Mouse (Mus musculus): ENCODE results near the gene Klhl11. TPM values are rescaled to one million over a fixed set of nuclear protein-coding genes. Genes with fewer than 3 reads are reported as not detected.

Gene Klhl11
- polyA plus RNA-seq, 1 experiment from 2014 or later = 6.9 TPM

DNA sequence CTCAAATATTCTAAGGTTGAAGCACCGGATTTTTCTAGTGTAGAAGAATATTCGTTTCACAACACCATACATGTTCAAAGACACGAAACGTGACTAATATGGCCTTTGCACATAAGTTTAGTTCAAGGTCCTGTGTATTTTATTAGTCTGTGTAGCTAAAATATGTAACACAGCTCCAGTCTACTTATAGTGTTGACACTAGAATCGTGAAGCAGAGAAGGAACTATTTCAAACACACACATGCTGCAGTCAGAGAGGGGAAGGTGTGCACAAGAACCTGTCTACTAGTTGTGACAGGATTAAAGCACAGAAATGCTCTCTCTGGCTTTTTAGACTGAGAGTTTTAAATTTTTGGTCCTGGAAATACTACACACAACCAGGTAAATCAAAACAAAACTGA, 14.8 kb downstream of the Klhl11 start:
- Histone ChIP-seq H3K9me3 (replicated peaks) (no peaks in the 10 kb centered on the region), H3K4me3 (no peak overlapping the region), H3K27me3 (ENCODE audit: low read depth, poor library complexity, severe bottlenecking) (no peaks in the 10 kb centered on the region), H3K4me1 (no peaks in the 10 kb centered on the region), H3K36me3 (peaks cover 80% of the 10 kb centered on the region), H3K27ac (replicated peaks) (no peak overlapping the region)
- 94% methylated on average over 5 of the region's 5 CpGs for WGBS
- no peak for DNase-seq (ENCODE audit: low spot score)

DNA sequence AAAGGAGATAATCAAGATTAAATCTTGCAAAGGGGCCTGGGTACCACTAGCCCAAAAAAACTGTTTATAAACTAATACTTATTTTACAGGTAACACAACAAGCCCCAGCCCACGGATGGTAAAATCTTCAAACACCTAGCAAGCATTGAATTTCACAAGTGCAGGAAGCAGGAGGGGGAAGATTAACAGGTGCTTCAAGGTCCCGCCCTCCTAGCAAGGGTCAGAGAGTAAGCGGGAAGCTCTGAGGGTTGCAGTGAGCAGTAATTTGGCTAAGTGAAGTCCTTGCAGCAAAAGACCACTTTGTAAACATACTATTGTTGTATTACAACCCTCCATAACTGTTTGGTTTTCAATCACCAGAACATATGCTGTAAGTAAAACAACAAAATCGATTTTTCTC, 15.3 kb downstream of the Klhl11 start:
- 0 out of 2 replicates have a peak, but pooled peaks cover 4% of the 10 kb centered on the region for H3K9me3 ChIP-seq (replicated peaks)
- H3K27ac ChIP-seq (replicated peaks) = no peak overlapping the region
- no peak for DNase-seq (ENCODE audit: low spot score)
- no peaks in the 10 kb centered on the region for H3K4me1 ChIP-seq
- WGBS = 82% methylated on average over 4 of the region's 4 CpGs
- H3K36me3 ChIP-seq = peaks cover 80% of the 10 kb centered on the region
- no peak overlapping the region for H3K4me3 ChIP-seq
- H3K27me3 ChIP-seq (ENCODE audit: low read depth, poor library complexity, severe bottlenecking) = no peaks in the 10 kb centered on the region

DNA sequence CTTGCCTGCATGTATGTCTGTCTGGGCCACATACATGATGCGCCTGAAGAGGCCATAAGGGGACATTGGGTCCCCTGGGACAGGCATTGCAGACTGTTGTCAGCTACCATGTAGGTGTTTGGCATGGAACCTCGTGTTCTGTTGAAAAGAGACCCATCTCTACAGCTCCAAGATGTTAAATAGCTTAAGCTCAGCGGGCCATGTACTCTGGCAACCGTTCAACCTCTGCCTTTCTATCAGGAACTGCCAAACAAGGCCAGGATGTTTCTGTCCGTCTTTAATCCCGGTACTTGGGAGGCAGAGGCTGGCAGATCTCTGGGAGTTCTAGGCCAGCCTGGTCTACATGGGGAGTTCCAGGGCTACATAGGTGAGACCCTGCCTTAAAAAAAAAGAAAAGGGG, 29.9 kb downstream of the Klhl11 start:
- H3K4me3 ChIP-seq = no peak overlapping the region
- H3K4me1 ChIP-seq = peaks cover 34% of the 10 kb centered on the region
- 90% methylated on average over 6 of the region's 6 CpGs for WGBS
- no peaks in the 10 kb centered on the region for H3K9me3 ChIP-seq (replicated peaks)
- H3K27me3 ChIP-seq (ENCODE audit: low read depth, poor library complexity, severe bottlenecking) = 0 out of 2 replicates have a peak, but pooled peaks cover 3% of the 10 kb centered on the region
- H3K27ac ChIP-seq (replicated peaks) = no peak overlapping the region
- peaks cover 20% of the 10 kb centered on the region for H3K36me3 ChIP-seq
- DNase-seq (ENCODE audit: low spot score) = no peak

DNA sequence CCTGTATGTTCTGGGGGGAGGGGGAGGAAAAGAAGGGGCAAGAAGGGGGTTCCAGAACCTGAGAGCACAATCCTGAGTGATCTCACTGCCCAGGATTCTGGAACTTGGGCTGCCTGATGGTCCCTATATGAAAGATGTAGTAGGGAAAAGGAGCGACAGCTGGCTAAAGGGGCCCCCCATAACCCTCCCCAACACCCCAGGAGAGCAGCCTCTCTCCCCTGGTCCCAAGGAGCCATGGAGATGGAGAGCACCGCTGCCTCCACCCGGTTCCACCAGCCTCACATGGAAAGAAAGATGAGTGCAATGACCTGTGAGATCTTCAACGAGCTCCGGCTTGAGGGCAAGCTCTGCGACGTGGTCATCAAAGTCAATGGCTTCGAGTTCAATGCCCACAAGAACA, 30.7 kb downstream of the Klhl11 start, which contains the start of the genes Nt5c3b and Klhl10:
Gene Nt5c3b (minus strand): TSS at position 12 of the 400 bp plus-strand sequence.
Gene Klhl10 (plus strand): TSS at position 121 of the 400 bp plus-strand sequence.
- WGBS = 85% methylated on average over 8 of the region's 8 CpGs
- Histone ChIP-seq H3K27me3 (ENCODE audit: low read depth, poor library complexity, severe bottlenecking) (0 out of 2 replicates have a peak, but pooled peaks cover 3% of the 10 kb centered on the region), H3K36me3 (peaks cover 29% of the 10 kb centered on the region), H3K9me3 (replicated peaks) (no peaks in the 10 kb centered on the region), H3K27ac (replicated peaks) (peak within 1 kb of the TSS; percentile 95), H3K4me3 (peak within 1 kb of the TSS; percentile 87), H3K4me1 (peaks cover 34% of the 10 kb centered on the region)
- DNase-seq (ENCODE audit: low spot score) = no peak

DNA sequence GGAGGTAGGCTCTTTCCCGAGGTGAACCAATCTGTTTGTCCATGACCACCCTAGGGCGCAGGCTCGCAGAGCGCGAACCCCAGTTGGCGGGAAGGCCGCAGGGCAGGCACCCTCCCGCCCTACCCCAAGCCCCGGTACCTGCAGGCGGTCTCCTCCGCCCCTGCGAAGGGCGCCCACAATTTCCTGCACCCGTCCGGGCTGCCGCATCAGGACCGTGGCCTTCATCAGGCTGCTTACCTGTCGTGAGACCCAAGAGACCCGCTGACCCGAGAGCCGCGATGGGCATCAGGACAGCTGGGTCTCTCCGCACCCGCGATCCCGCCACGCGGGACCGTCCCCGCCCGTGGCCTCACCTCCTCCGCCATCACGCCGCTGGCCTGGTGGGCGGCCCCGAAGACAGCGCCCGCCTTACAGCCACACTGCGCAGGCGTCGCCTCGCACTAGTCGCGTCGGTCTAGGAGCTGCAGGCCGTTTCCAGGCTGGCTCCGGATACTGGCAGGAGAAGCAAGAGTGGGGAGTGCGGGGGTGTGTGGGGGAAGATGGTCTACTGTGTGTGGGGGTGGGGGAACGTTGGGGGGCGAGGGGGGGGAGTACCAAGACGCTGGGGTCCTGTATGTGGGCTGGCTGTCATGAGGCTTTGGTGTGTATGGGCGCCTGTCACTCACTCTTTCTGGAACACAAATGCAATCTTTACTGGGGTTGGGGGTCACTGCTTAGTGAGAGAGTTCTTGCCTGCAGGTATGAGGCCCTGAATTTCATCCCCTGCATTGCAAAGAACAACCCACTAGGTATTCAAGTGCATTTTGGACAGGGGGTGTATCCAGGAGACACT, 31.6 kb downstream of the Klhl11 start:
- Histone ChIP-seq H3K27ac (replicated peaks) (peak overlapping the region; percentile 95), H3K9me3 (replicated peaks) (no peaks in the 10 kb centered on the region), H3K4me3 (peak overlapping the region; percentile 87), H3K4me1 (peaks cover 41% of the 10 kb centered on the region), H3K36me3 (peaks cover 37% of the 10 kb centered on the region), H3K27me3 (ENCODE audit: low read depth, poor library complexity, severe bottlenecking) (0 out of 2 replicates have a peak, but pooled peaks cover 3% of the 10 kb centered on the region)
- peak; percentile 82 for DNase-seq (ENCODE audit: low spot score)
- WGBS = 1% methylated on average over 52 of the region's 52 CpGs

DNA sequence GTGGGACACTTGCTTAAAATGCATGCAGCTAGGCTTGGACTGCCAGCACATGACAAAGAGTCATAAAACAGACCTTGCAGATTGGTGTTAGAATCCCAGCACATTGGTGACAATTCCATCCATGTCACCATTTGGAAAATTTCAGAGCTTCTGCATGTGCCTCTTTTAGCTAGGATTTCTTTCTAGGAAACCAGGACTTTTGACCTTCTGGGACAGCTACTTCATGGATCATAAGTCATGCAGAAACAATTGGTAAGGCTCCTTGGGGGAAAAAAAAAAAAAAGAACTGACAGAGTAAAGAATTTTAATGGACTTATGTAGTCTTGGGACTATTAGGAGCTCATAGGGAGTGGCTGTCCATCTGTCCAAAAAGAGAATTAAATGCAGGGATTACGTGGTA, 34.6 kb downstream of the Klhl11 start:
- WGBS = 77% methylated on average over 1 of the region's 1 CpGs
- H3K36me3 ChIP-seq = peaks cover 63% of the 10 kb centered on the region

DNA sequence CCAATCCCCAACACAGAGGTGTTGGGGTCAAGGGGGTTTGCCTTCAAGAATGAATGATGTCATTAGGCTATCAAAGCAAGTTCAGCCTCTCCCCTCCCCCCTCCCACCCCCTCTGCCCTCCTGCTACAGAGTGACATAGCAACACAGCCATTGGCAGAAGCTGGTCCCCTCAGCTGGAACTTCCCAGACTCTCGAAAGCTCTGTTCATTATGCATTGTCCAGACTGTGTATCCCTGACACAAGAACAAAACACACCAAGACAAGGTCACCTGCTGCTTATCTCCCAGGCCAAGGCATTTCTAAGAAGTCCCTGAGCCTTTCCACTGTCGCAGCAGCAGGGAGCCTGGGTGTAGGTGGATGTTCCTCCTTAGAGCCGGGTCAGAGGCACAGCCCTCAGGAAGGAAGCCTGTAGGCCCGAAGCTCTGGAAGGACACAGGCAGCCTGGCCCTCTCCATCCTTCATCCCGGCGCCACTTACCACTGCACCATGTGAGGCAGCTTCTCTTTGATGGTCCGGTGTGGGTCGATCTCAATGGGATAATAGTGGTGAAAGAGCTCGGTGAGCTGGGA, 36.8 kb downstream of the Klhl11 start:
- H3K36me3 ChIP-seq = peaks cover 82% of the 10 kb centered on the region
- no peak overlapping the region for H3K4me3 ChIP-seq
- peak; percentile 39 for DNase-seq (ENCODE audit: low spot score)
- H3K27ac ChIP-seq (replicated peaks) = no peak overlapping the region
- no peaks in the 10 kb centered on the region for H3K27me3 ChIP-seq (ENCODE audit: low read depth, poor library complexity, severe bottlenecking)
- peaks cover 41% of the 10 kb centered on the region for H3K4me1 ChIP-seq
- 43% methylated on average over 9 of the region's 9 CpGs for WGBS
- no peaks in the 10 kb centered on the region for H3K9me3 ChIP-seq (replicated peaks)

More for the DNA sequence above, 34.6 kb downstream of the Klhl11 start:
- no peak for DNase-seq (ENCODE audit: low spot score)
- Histone ChIP-seq H3K27ac (replicated peaks) (no peak overlapping the region), H3K4me3 (no peak overlapping the region), H3K9me3 (replicated peaks) (no peaks in the 10 kb centered on the region), H3K4me1 (peaks cover 51% of the 10 kb centered on the region), H3K27me3 (ENCODE audit: low read depth, poor library complexity, severe bottlenecking) (0 out of 2 replicates have a peak, but pooled peaks cover 3% of the 10 kb centered on the region)

DNA sequence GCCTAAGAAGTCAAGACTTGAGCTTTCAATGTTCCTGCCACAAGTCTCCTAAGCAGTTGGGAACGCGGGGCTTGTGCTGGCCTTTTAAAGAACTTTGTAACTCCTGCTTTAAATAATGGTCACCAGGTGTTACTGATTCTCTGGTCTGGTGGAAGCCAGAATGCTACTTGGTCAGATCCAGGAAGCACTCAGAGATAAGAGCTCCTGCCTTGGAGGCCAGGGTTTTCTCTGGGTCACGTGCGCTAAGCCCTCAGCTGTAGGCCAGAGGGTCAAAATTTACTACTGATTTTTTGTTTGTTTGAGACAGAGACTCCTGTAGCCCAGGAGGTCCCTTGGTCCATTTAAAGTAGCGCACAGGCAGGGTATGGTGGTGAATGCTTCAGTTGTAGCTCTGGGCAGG, 40.5 kb downstream of the Klhl11 start:
- H3K9me3 ChIP-seq (replicated peaks) = no peaks in the 10 kb centered on the region
- WGBS = 92% methylated on average over 5 of the region's 5 CpGs
- H3K4me3 ChIP-seq = no peak overlapping the region
- H3K27ac ChIP-seq (replicated peaks) = no peak overlapping the region
- H3K36me3 ChIP-seq = peaks cover 79% of the 10 kb centered on the region
- H3K4me1 ChIP-seq = peaks cover 17% of the 10 kb centered on the region
- no peak for DNase-seq (ENCODE audit: low spot score)
- no peaks in the 10 kb centered on the region for H3K27me3 ChIP-seq (ENCODE audit: low read depth, poor library complexity, severe bottlenecking)

DNA sequence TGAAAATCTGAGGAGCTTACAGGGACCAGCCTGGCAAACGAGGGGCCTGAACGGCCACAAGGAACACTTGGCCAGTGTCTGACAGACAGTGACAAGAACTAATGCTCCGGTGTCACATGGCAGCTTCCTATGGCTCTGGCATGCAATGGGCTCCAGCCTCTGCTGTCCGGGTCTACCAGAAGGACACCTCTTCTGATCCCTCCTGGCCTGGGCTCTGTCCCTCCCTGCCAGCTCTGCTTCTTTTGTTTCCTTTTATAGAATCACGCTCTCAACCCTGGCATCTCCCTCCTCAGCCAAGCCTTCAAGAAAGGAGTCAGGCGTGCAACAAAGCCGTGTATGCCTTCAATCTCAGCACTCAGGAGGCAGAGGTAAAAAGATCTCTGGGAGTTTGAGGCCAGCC, 42.5 kb downstream of the Klhl11 start:
- no peak overlapping the region for H3K27ac ChIP-seq (replicated peaks)
- 91% methylated on average over 7 of the region's 7 CpGs for WGBS
- no peak overlapping the region for H3K4me3 ChIP-seq
- 0 out of 2 replicates have a peak, but pooled peaks cover 2% of the 10 kb centered on the region for H3K4me1 ChIP-seq
- H3K27me3 ChIP-seq (ENCODE audit: low read depth, poor library complexity, severe bottlenecking) = no peaks in the 10 kb centered on the region
- no peaks in the 10 kb centered on the region for H3K9me3 ChIP-seq (replicated peaks)
- peaks cover 60% of the 10 kb centered on the region for H3K36me3 ChIP-seq
- no peak for DNase-seq (ENCODE audit: low spot score)

DNA sequence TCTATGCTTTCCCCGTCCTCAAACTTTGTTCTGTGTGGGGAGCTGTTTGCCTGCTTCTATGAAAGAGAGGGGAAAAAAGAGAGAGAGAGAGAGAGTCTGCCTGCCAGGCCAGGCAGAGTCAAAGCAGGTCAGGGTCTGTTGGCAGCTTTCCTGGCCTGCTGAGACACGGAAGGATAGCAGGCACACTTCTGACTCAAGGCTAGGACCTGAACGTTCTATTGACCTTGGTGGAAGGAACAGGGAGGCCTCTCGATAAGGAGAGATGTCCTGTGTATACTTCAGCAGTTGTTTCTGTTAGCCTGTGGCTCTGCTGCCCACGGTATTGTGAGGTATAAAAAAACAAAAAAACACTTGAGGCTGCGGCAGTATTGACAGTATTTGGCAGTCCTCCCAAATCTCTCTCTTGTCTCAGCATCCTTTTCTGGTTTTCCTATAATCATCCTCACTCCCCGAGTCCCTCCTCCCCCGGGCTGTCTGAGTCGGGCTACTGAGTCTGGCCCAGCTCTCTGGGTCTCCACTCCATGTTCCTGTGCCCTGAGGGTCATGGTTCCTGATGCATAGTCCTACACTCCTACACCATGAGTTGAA, 43.8 kb downstream of the Klhl11 start:
- DNase-seq (ENCODE audit: low spot score) = no peak
- Histone ChIP-seq H3K36me3 (peaks cover 51% of the 10 kb centered on the region), H3K9me3 (replicated peaks) (no peaks in the 10 kb centered on the region), H3K27me3 (ENCODE audit: low read depth, poor library complexity, severe bottlenecking) (no peaks in the 10 kb centered on the region), H3K4me3 (no peak overlapping the region), H3K4me1 (no peaks in the 10 kb centered on the region), H3K27ac (replicated peaks) (no peak overlapping the region)
- 88% methylated on average over 9 of the region's 9 CpGs for WGBS

DNA sequence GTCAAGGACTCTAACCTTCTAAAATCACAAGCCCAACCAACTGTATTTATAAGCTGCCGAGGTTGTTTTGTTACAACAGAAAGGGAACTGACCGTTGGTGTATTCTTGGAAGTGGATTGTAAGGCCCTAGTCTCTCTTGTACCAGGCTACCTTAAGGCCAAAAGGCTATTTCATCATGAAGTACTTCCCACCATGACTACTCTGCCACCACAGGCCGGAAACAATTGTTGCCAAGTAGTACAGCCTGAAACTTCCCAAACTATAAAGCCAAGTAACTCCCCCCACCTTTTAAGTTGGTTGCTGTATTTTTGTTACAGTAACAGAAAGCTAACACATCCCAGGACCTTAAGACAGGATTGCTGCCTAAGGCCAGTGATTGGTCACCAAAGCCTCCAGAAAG, 45.7 kb downstream of the Klhl11 start:
- Histone ChIP-seq H3K4me3 (no peak overlapping the region), H3K9me3 (replicated peaks) (no peaks in the 10 kb centered on the region), H3K27me3 (ENCODE audit: low read depth, poor library complexity, severe bottlenecking) (no peaks in the 10 kb centered on the region), H3K27ac (replicated peaks) (no peak overlapping the region), H3K36me3 (peaks cover 36% of the 10 kb centered on the region), H3K4me1 (peaks cover under 1% of the 10 kb centered on the region; the same call in 1 of the 2 replicates)
- DNase-seq (ENCODE audit: low spot score) = no peak
- WGBS = 88% methylated on average over 3 of the region's 3 CpGs

DNA sequence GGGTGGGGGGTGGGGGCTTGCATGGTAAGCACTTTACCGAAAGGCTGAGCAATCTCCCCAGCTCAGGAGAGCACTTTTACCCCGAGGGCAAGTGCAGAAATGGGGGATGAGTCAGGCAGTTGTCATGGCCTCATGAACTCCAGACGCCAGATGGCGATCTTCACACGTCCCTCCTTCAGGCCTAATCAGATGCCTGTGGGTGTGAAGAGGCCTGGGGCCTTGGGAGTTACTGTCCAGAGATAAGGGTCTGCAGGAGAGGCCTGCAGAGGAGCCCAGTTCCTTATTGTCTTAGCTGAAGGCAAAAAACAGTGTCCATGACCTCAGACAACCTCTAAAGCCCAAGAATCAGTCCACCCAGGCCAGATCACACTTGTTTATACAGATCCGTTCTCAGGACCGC, 46.7 kb downstream of the Klhl11 start:
- no peaks in the 10 kb centered on the region for H3K9me3 ChIP-seq (replicated peaks)
- H3K36me3 ChIP-seq = peaks cover 28% of the 10 kb centered on the region
- H3K27ac ChIP-seq (replicated peaks) = no peak overlapping the region
- DNase-seq (ENCODE audit: low spot score) = peak; percentile 60
- WGBS = 35% methylated on average over 7 of the region's 7 CpGs
- peaks cover 11% of the 10 kb centered on the region for H3K4me1 ChIP-seq
- no peak overlapping the region for H3K4me3 ChIP-seq
- H3K27me3 ChIP-seq (ENCODE audit: low read depth, poor library complexity, severe bottlenecking) = no peaks in the 10 kb centered on the region

DNA sequence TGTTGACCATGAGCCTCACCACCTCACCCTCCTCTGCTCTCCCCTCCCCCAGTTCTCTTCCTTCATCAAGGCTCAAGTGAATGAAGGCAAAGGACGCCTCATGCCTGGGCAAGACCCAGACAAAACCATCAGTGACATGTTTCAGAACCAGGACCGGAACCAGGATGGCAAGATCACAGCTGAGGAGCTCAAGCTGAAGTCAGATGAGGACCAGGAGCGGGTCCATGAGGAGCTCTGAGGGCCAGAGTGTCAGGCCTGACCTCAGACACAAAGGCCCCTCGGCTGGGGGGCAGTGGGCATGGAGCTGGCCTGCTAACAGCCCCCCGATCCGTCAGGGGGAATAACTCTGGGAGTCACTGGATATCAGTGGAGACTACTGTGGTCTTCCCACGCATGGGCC, 48.7 kb downstream of the Klhl11 start:
- Histone ChIP-seq H3K27me3 (ENCODE audit: low read depth, poor library complexity, severe bottlenecking) (no peaks in the 10 kb centered on the region), H3K9me3 (replicated peaks) (no peaks in the 10 kb centered on the region), H3K36me3 (peaks cover 8% of the 10 kb centered on the region), H3K4me1 (peaks cover 11% of the 10 kb centered on the region), H3K27ac (replicated peaks) (no peak overlapping the region), H3K4me3 (no peak overlapping the region)
- 92% methylated on average over 7 of the region's 7 CpGs for WGBS
- no peak for DNase-seq (ENCODE audit: low spot score)
